Mouse (Mus musculus): ENCODE results near the gene Trim29. TPM values are rescaled to one million over a fixed set of nuclear protein-coding genes. Genes with fewer than 3 reads are reported as not detected.

The Trim29 gene
- under 1 TPM; 0.25 to 0.83 TPM for total RNA-seq (2021)
- long read RNA-seq, partial matches to known transcripts, result 1 of 2 reads
- long read RNA-seq, other reads (novel, unspliced or antisense), result 1 of 2 reads

DNA sequence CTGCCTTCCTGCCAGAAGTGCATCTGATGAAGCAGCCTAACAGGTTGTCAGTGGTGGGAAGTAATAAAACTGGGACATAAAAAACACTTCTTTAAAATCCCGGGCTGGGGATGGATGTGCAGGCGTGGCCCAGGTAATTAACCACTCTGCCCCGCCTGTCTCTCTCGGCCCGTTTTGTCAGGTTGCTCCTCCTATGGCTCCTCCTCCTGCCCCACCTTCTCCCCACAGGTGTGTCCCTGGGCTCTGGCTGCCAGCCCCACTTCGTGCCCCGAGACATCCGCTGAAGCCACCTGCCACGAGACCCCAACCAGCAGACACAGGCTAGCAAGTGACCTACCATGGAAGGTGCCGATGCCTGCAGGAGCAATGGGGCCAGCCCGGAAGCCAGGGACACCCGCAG, at the start of gene Trim29:
TSS of gene Trim29 (plus strand) at position 311 of the 400 bp plus-strand sequence.
- no peak for DNase-seq (ENCODE audit: low spot score in 2 of 2)

DNA sequence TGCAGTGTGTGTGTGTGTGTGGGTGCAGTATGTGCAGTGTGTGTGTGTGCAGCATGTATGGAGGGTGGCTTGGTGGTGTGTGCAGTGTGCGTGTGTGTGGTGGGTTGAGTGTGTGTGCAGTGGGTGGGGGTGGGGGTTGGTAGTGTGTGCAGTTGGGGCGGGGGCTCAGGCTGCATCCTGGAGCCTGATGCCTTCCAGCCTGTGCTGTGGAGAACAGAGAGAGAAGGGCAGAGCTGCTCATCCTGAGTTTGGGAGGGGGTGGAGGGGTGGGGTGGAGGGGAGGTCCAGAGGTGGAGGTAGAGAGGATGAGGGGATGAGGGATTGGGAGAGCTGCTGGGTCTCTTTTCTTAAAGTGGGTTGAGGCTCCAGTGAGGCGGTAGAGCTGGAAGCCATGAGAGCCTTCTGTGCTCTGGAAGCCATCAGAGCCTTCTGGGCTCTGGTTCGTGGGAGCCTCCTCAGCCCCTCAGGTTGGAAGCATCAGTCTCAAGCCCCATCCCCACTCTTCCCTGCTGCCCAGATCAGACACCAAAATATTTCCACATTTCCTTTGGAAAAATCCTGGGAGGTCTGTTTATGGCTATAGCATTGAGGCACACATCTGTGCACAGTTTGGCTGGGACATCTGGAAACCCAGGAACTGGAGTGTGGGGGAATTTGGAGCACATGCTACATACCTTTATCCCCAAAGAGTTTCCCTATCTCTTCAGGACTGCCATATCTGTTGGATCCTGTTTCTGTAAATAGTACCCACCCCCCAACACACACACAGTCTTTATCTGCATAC, 49.3 kb upstream of the Trim29 start:
- no peak for DNase-seq (ENCODE audit: low spot score in 2 of 2)

DNA sequence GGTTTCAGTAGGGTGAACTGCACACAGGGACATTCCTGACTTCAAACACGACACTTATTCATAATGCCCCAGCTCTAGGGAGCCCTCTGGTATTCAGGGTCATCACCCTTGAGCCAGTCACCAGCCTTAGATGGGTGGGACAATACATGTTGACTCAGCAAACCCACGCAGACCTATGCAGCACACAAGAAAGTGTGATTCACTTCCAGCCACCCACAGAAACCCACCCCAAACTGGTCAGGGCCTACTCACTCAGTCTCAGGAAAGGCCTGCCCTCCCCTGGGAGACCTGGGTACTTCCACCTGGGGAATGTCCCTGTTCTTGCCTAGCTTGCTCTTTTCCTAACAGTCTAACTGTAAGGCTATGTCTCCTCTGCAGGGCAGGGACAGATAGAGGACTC, 48.7 kb upstream of the Trim29 start:
- no peak for DNase-seq (ENCODE audit: low spot score in 2 of 2)

DNA sequence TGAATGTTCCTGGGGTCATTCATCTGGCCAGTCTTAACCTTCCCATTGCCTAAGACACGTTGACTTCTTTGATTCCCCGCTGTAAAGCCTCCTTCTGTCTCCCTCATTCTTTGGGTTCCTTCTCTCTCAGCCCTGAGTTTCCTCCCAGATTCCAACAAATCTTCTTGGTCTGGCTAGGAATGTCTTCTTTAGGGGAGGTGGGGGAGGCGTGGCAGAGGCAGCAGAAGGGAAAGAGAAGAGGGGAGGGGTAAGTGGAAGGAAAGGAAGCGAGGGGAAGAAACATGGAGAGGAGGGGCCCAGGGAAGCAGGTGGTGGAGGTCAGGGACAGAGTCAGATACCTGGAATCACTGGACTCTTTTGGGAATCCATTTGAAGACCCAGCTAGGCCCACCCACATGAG, 48.3 kb upstream of the Trim29 start:
- no peak for DNase-seq (ENCODE audit: low spot score in 2 of 2)

DNA sequence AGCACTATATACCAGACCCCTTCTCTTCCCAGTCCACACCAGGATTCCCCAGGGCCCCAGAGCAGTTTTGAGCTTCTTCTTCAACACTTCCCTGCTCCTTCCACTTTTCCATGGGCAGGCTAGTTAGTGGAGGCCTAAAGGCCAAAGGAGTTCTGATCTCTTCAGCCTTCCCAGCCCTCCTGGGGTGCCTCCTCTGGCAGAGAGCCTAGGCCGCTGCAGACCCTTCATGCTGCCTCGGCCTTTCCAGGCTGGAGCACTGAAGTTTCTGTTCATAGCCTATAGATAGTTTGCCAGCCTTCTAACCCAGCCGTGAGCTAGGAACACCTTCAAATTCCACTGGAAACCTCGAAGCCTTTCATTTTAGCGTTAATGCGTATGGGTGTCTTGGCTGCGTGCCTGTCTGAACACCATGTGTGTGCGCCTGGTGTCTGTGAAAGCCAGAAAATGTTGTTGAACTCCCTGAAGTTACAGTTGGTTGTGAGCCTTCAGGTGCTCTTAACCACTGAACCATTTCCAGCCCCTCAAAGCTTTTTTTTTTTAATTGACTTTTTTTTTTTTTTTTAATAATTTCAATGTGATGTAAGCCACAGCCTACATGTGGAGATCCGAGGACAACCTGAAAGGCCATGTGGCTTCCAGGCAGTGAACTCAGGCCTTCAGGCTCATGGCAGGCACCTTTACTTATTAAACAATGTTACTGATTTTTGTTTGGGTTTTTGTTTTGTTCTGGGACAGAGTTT, 47.7 kb upstream of the Trim29 start:
- DNase-seq (ENCODE audit: low spot score in 2 of 2), result no peak

DNA sequence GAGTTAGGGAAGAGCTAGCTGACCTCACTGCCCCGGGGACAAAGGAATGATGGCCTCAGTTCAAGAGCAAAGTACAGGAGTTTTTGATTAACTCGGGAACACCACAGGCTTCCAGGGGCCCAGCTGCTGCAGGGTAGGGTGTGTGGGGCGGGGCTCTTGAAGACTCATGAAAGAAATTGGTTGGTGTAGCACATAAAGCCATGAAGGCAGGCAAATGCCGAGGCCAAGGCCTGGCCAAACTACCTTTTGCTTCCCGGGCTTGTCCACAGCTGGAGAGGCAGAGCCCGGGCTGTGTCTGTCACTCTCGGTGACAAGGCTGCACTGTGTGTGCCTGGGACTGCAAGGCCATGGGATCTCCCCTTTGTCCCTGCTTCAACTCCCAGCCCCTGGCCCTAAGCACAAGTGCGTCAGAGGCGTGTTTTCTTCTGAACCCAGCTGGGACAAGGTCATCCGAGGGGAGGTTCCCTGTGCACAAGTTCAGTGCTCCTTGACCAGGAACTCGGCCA, 46.6 kb upstream of the Trim29 start:
- no peak for DNase-seq (ENCODE audit: low spot score in 2 of 2)

DNA sequence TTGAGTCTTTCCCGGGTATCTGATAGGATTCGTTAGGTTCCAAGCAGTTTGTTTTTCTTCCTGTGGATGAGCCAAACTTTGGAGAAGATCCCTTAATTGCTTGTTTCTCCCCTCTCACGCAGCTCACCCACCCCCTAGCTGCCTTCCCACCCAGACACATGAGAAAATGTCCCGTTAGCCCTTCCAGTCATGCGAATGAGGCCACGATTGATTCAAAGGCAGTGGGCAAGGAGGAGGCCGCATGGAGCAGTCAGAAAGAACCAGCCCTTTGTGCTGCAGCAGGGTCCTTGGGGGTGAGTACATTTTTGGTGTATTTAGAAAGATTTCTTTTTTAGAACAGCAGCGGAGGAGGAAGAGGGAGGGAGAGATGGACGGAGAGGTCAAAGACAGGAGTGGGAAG, 45.5 kb upstream of the Trim29 start:
- no peak for DNase-seq (ENCODE audit: low spot score in 2 of 2)

DNA sequence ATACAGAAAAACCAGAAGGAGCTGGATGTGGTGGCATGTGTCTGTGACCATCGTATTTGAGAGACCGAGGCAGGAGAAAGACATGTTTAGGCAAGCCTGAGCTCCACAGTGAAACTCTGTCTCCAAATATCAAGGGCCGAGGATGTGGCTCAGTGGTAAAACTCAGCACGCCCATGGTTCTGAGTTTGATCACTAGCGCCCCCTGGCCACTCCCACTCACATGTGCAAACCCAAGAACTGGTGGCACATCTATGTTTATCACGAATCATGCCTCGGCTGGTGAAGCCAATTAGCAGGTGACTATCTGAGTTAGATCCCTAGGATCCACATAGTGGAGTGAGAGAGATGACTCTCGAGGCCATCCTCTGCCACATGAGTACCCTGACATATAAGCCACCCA, 43.3 kb upstream of the Trim29 start:
- no peak for DNase-seq (ENCODE audit: low spot score in 2 of 2)

DNA sequence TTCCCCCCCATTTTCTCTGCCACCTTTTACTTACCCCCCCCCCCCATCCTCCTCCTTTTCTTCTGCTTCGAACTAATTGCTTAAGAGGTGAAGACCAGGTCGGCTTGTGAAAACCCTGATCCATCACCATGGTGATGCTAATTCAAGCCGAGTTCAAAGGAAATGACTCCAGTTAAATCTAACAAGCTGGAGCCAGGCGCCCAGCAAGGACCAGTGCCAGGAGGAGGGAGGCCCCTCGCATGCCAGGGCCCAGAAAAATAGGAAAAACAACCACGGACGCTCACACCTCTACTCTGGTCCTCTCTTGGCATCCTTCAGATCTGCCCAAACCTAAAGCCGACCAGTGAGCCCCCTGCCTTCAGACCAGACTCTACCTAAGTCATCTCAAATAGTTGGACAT, 41.5 kb upstream of the Trim29 start:
- peak; percentile 32 to 55 for DNase-seq (ENCODE audit: low spot score in 2 of 2)

DNA sequence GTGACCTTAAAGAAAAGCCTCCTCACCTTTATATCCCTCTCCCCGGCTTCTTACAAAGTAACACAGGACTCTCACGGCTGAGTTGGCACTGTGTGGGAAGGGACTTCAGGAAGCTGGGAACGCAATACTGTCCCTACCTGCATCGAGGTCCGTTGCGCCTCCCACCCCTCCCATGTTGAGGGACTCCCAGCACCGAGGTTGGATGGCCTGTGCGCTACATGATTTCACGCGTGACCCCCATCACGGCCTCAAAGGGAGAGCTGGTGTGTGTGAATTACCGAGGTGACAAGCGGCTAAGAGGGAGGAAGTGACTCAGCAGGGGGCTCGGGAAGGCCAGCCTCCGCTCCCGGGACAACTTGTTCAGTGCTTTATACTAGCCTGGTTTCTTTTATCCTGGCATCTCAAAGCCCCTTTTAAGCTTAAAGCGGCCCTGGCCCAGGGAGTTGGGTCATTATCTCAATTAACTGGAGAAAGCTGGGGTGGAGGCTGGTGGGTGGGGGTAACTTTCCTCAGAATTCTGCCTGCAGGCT, 39.9 kb upstream of the Trim29 start:
- DNase-seq (ENCODE audit: low spot score in 2 of 2), result peak; percentile 37 to 62

DNA sequence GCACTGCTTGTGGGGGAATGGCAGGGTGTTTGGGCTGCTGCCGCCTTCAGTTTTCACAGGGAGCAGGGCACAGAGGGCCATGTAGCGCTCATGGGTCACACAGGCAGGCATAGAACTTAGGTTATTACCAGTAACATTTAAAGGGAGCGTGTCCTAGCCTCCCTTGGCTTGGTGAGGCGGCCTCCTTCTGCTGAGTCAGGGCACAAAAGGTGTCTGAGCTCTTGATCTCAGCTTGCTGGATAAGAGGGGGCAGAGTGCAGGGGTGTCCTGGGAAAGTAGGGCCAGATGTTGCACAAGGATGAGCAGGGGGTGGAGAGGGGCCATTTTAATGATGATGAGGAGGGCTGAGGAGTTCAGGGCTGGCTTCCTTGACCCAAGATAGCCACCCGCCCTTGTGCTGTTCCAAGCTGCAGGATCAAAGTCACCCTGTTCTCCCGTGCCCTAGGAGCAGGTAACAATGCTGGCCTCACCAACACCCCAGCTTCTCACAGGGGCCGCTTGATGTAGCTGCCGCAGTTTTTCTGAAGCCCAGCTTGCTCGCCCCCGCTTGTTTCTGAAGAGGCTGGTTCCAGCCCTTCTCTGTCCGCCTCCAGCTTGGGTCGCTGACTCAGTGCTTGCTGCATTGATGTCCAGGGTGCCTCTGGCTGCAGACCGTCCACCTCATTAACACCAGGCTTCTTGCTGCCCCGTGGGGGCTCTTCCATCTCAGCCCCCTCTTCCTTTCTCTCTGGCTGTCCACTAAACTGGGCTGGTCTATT, 38.7 kb upstream of the Trim29 start:
- no peak for DNase-seq (ENCODE audit: low spot score in 2 of 2)

DNA sequence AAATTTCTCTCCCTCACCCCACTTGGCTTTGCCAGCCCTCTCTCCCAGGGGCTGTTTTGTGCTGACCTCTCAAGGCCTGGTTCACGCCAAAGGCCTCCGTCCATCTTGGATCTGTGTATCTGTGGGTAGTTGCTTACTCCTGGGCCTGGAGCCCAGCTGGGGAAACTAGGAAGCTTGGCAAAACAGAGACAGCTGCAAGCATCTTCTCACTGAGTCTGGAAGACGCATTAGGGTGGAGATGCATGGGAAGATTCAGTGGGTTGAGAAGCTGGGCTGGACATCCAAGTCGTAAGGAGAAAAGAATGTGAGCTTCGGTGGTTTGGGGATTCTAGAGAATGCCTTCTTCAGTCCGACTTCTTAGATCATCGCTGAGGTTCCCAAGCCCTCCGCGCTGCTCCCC, 36.9 kb upstream of the Trim29 start:
- no peak for DNase-seq (ENCODE audit: low spot score in 2 of 2)

DNA sequence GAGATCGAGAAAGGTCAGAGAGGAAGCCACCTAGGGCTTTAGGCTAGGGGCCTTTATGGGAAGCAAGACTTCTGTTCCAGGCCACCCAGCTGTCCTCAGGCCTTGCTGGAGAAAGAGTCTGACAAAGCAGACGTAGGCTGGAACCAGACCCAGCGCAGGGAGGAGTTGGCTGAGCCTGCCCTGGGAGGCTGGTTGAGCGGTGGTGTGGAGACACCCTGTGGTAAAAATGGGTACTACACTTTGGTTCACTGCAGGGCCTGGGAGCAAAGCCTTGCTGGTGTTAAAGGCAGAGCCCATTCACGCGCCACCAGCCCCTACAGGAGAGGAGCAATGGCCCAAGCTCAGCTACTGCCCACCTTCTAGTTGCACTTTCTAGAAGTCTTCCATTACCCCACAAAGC, 26.4 kb upstream of the Trim29 start:
- DNase-seq (ENCODE audit: low spot score in 2 of 2), result peak; percentile 88 to 89

DNA sequence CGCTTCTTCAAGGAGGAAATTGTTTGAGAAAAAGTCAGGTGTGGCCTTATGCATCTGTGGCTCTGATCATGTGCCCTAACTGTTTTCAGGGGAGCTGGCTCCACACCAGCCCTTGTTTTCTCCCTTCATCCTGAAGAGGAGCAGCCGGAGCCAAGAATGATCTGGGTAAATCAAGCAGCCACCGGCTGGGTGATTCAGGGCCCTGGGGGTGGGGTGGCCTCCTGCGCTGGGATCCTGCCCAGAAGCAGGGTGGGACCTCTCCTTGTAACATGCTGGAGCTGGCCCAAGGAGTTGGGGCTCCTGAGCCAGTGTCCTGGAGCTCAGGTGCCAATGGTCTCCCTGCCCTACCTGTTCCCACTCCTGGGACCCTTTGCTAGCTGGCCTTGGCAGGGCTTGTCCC, 25.4 kb upstream of the Trim29 start:
- DNase-seq (ENCODE audit: low spot score in 2 of 2), result no peak

DNA sequence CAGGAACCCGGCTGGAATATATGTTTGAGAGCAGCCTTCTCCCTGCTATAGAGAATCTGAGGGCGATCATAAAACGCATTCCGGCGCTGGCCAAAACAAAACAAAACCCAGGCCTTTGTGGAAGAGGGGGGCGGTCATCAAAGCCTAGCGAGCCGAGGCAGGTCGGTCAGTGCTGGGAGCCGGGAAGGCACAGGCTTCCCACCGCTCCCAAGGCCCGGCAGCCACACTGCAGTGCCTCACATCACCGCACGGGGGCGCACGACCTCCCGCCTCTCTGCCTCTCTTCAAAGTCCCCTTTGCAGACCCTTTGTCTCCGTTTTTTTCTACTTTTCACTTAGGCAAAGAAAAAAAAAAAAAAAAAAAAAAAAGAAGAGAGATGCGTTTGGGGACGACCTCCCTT, 23.8 kb upstream of the Trim29 start:
- peak; percentile 89 for DNase-seq (ENCODE audit: low spot score in 2 of 2)

DNA sequence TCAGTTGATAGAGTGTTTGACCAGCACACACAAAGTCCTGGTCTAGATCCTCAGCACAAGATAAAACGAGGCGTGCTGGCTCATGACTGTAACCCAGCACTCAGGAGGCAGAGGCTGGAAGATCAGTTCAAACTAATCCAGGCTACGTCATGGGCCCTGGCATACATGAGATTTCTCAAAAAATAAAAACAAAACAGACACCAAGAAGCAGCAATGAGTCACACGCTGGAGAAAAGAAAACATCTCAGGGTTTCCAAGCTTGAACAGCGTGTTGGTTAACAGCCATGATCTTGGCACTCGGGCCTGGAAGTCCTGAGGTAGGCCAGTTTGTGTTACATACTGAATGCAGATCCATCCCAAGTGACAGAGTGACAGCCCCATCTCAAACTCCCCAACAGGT, 17.6 kb upstream of the Trim29 start:
- DNase-seq (ENCODE audit: low spot score in 2 of 2), result no peak

DNA sequence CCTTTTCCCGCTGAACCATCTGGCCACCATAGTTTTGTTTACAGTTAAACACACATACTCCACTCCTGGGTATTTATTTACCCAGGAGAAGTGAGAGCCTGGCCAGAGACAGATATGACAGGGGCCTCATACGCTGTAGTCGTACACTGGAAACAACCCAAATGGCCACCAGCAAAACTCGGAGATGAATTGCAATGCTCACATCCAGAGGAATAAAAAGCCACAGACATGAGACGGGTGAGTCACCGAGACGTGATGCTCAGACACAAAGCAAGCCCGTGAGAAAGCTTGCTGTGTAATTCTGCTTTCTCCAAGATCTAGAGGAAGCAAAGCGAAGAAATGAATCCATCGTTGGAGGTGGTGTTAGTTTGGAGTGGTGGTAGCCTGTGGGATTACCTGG, 10.3 kb upstream of the Trim29 start:
- no peak for DNase-seq (ENCODE audit: low spot score in 2 of 2)

DNA sequence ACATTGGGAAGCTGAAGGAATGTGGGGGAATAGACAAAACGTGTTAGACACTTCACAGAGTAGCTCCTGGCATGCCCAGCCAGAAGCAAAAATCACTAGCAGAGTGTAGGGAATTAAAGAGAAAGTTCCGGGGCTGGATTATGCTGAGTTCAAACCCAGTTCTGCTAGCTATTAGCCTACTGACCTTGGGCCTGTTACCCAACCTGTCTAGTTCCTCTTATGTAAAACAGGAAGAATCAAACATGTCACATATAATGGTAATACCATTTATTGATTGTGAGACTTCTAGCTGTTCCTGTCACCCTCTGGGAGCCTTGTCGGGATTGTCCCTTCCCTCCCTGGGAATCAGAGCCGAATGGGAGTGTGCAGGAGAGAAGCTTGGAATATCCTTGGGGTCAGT, 7.7 kb upstream of the Trim29 start:
- DNase-seq (ENCODE audit: low spot score in 2 of 2), result no peak

DNA sequence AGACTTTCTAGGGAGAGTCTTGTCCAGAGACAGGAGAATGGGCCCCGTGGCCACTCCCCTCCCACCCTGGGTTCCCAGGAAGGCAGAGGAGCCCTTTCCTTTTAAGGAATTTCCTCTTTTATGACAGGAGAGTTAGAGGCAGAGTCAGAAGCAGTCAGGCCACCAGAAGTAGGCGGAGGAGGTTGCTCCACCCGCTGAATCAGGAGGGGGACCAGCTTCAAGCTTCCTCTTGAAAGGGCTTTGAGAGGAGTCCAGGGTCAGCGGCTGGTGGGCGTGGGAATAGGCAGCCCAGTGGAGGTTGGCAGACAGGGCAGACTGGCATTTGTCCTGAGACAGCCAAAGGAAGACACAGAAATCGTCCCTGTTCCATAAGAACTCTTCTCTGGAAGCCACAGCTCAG, 4.8 kb upstream of the Trim29 start:
- no peak for DNase-seq (ENCODE audit: low spot score in 2 of 2)

DNA sequence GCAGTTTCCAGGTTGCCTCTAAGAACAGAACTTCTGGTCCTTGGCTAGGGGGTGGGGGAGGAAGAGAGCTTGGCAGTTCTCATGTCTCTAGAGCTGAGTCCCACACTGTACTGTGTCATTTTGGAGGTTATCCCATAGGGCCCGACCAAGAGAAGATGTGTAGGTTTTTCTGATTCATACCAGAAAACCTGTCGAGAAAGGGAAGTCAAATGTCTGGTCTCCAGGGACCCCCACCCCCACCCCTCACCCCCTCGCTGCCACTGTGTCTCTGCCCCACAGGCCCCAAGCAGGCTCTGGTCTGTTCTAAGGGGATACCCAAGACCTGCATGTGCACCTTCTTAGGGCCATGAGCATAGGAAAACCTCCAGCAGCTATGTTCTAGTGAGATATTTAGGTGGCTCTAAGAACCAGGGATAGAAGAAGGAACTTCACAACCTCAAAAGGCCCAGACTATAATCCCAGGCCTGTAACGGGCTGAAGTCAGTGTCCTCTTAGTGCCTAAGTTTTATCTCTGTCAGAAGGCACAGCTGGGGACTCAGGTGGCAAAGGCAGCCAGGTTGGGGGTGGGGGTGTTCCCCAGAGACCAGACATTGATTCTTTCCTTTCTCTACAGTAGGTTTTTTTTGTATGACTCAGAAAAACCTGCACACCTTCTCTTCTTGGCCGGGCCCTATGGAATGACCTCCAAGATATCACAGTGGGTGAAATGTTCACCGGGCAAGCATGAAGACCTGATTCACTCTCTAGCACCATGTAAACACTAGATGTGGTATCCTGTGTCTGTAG, 1.4 kb upstream of the Trim29 start:
- no peak for DNase-seq (ENCODE audit: low spot score in 2 of 2)

DNA sequence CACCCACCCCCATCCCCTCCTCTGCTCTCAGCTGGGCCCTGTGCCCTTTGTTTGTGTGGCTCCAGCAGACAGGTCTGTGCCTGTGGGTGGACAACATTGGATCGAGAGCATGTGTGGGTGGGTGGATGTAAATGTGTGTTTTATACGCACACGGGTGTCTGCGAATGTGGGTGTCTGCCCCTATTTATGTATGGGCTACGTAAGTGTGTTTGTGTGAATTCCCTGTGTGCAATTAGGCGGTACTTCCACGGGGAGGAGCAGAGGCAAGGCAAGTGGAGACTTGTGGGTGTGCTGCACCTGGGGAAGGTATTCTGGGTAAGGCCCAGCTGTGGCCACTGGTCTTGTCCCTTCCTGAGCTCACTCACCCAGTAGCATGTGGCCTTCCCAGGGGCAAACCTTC, 1.5 kb downstream of the Trim29 start:
- no peak for DNase-seq (ENCODE audit: low spot score in 2 of 2)
